In genomic region chr16:37540776-37541175, GRCm38 (mm10) we compare ENCODE assay signal across 8 mouse cellular contexts. TPM values are rescaled to one million over a fixed set of nuclear protein-coding genes. Genes with fewer than 3 reads are reported as not detected.
A peak's percentile ranks its signal among the peaks of the same experiment; 100 is the strongest.
DNase-seq lines count a peak whose midpoint lies in the region; ATAC-seq lines count a peak whose summit lies in the region.

No protein-coding gene starts in this region.

- no peaks in the 10 kb centered on the region for H3K27me3 ChIP-seq in neural tube, embryonic 12.5 days (replicated peaks)
- H3K27me3 ChIP-seq in intestine, embryonic 16.5 days (replicated peaks; ENCODE audit: control insufficient read depth, insufficient read depth, low read length) = no peaks in the 10 kb centered on the region
- H3K27me3 ChIP-seq in stomach, embryonic 14.5 days (ENCODE audit: control insufficient read depth, insufficient read depth, low read length) = no peaks in the 10 kb centered on the region

- no peak for ATAC-seq in cerebellum, adult (ENCODE audit: insufficient number of reproducible peaks, low FRiP score, low TSS enrichment)
- no peak for ATAC-seq in neural tube, embryonic 12.5 days (ENCODE audit: low FRiP score, low read depth)
- ATAC-seq in intestine, embryonic 16.5 days = no peak
- ATAC-seq in stomach, embryonic 14.5 days (ENCODE audit: insufficient number of reproducible peaks, insufficient read depth, low FRiP score, low read depth) = no peak

- WGBS in neural tube, embryonic 12.5 days = 82% methylated on average over 6 of the region's 6 CpGs
- 87% methylated on average over 6 of the region's 6 CpGs for WGBS in intestine, embryonic 16.5 days
- 86% methylated on average over 6 of the region's 6 CpGs for WGBS in stomach, embryonic 14.5 days

- H3K36me3 ChIP-seq in neural tube, embryonic 12.5 days = peaks cover 12% of the 10 kb centered on the region
- H3K36me3 ChIP-seq in intestine, embryonic 16.5 days (ENCODE audit: control insufficient read depth, insufficient read depth, low read length) = 0 out of 2 replicates have a peak, but pooled peaks cover 2% of the 10 kb centered on the region
- peaks cover 8% of the 10 kb centered on the region; the same call in 1 of the 2 replicates for H3K36me3 ChIP-seq in stomach, embryonic 14.5 days (ENCODE audit: control insufficient read depth, insufficient read depth, low read length)

- H3K4me1 ChIP-seq in neural tube, embryonic 12.5 days = peaks cover 24% of the 10 kb centered on the region
- H3K4me1 ChIP-seq in intestine, embryonic 16.5 days (ENCODE audit: control insufficient read depth, insufficient read depth, low read length) = peaks cover 11% of the 10 kb centered on the region; the same call in 1 of the 2 replicates
- peaks cover 6% of the 10 kb centered on the region for H3K4me1 ChIP-seq in stomach, embryonic 14.5 days (ENCODE audit: control insufficient read depth, insufficient read depth, low read length)

- H3K27ac ChIP-seq in neural tube, embryonic 12.5 days = no peak overlapping the region
- H3K27ac ChIP-seq in intestine, embryonic 16.5 days (ENCODE audit: low read length) = no peak overlapping the region
- no peak overlapping the region for H3K27ac ChIP-seq in stomach, embryonic 14.5 days (ENCODE audit: low read length)

- DNase-seq in cerebellum, adult 11-12 months = peak; percentile 40
- DNase-seq in neural tube, embryonic 10.5 days (ENCODE audit: extremely low spot score, low spot score) = no peak
- DNase-seq in thymus, postnatal 10 days (ENCODE audit: low spot score in 2 of 2) = no peak
- DNase-seq in right cerebral cortex, postnatal 4 days = no peak

- peak overlapping the region; percentile 78; the same call in 1 of the 2 replicates for H3K9ac ChIP-seq in neural tube, embryonic 12.5 days
- peak overlapping the region; percentile 93 for H3K9ac ChIP-seq in intestine, embryonic 16.5 days (ENCODE audit: low read depth, low read length)
- H3K9ac ChIP-seq in stomach, embryonic 14.5 days (replicated peaks; ENCODE audit: low read depth, low read length) = no peak overlapping the region

- no peaks in the 10 kb centered on the region for H3K9me3 ChIP-seq in neural tube, embryonic 12.5 days
- H3K9me3 ChIP-seq in intestine, embryonic 16.5 days (ENCODE audit: control insufficient read depth, low read length) = no peaks in the 10 kb centered on the region
- no peaks in the 10 kb centered on the region for H3K9me3 ChIP-seq in stomach, embryonic 14.5 days (ENCODE audit: control insufficient read depth, low read depth, low read length)

- H3K4me2 ChIP-seq in neural tube, embryonic 12.5 days (replicated peaks) = peak overlapping the region; percentile 61
- H3K4me2 ChIP-seq in intestine, embryonic 16.5 days (ENCODE audit: low read depth, low read length) = peak overlapping the region; percentile 63; the same call in 1 of the 2 replicates
- H3K4me2 ChIP-seq in stomach, embryonic 14.5 days (replicated peaks; ENCODE audit: low read depth, low read length) = peak overlapping the region; percentile 63

- H3K4me3 ChIP-seq in neural tube, embryonic 12.5 days = peak overlapping the region; percentile 56; the same call in 1 of the 2 replicates
- peak overlapping the region; percentile 89; the same call in 1 of the 2 replicates for H3K4me3 ChIP-seq in intestine, embryonic 16.5 days (ENCODE audit: low read length)
- peak overlapping the region; percentile 91; the same call in 1 of the 2 replicates for H3K4me3 ChIP-seq in stomach, embryonic 14.5 days (ENCODE audit: low read depth, low read length)

RNA-seq across cellular contexts. Expression of gene Rabl3, which starts 1.1 kb away (rescaled TPM):
- polyA plus RNA-seq in neural tube, embryonic 12.5 days (2016; fragmentation: Nextera tagmentation; extraction: Ambion mirVana) = 28.6 and 29.5 TPM in 2 replicates
- polyA plus RNA-seq in intestine, embryonic 16.5 days (2015; fragmentation: Nextera tagmentation; extraction: Ambion mirVana) = 30.2 and 31.0 TPM in 2 replicates
- polyA plus RNA-seq in stomach, embryonic 14.5 days (2014; fragmentation: Nextera tagmentation; extraction: Ambion mirVana) = 25.8 and 28.5 TPM in 2 replicates

RNA-seq across cellular contexts. Expression of gene Gtf2e1, which starts 1.2 kb away (rescaled TPM):
- polyA plus RNA-seq in neural tube, embryonic 12.5 days (2016; fragmentation: Nextera tagmentation; extraction: Ambion mirVana) = 35.4 and 37.6 TPM in 2 replicates
- polyA plus RNA-seq in intestine, embryonic 16.5 days (2015; fragmentation: Nextera tagmentation; extraction: Ambion mirVana) = 16.4 and 17.3 TPM in 2 replicates
- 25.0 and 26.3 TPM in 2 replicates for polyA plus RNA-seq in stomach, embryonic 14.5 days (2014; fragmentation: Nextera tagmentation; extraction: Ambion mirVana)

RNA-seq across cellular contexts. Expression of gene Hgd, which starts 39.2 kb away (rescaled TPM):
- polyA plus RNA-seq in neural tube, embryonic 12.5 days (2016; fragmentation: Nextera tagmentation; extraction: Ambion mirVana) = not detected in 2 replicates
- polyA plus RNA-seq in intestine, embryonic 16.5 days (2015; fragmentation: Nextera tagmentation; extraction: Ambion mirVana) = 1.2 TPM in 2 replicates
- not detected in 2 replicates for polyA plus RNA-seq in stomach, embryonic 14.5 days (2014; fragmentation: Nextera tagmentation; extraction: Ambion mirVana)
